Mouse (Mus musculus) spleen, adult 18-20 months (tissue): ENCODE results near the gene Fuca1.

ENCODE experiments used
- DNase-seq, 2 experiments: peaks; one replicate each; pipeline ENCODE4 v3.0.0; 2022; ENCODE audit warnings: mixed read lengths in 2 of 2

Gene Fuca1

GRCm38 (mm10) chr4:135985769-135986168 is 65.2 kb downstream of the Fuca1 start:
- DNase-seq, result no peak

GRCm38 (mm10) chr4:135986301-135986942 is 65.9 kb downstream of the Fuca1 start:
- DNase-seq, result no peak

- DNase-seq, result peak; percentile 91 to 94
Measured at GRCm38 (mm10) chr4:135986943-135987710, 66.6 kb downstream of the Fuca1 start, which contains the start of gene Pithd1. Gene Pithd1 (minus strand): TSS chr4:135987264.

- no peak for DNase-seq
Measured at GRCm38 (mm10) chr4:135987714-135988113, 67.2 kb downstream of the Fuca1 start.
